Mouse (Mus musculus) cerebral cortex, adult 2 months (tissue): ENCODE results near the gene Tmem91.

Experiments
- WGBS: fragments of 180-500 bp; shearing (Covaris S2); methylation state at CpG from one replicate; pipeline ENCODE4 v1.1.7; 2018; 5-methylcytosine and 5-hydroxymethylcytosine counted together

Gene Tmem91

GRCm38 (mm10) chr7:25699851-25700250 is 24.9 kb upstream of the Tmem91 start:
- 61% methylated on average over 13 of the region's 13 CpGs for WGBS

- 56% methylated on average over 8 of the region's 8 CpGs for WGBS
Observed at GRCm38 (mm10) chr7:25694104-25694503, 19.1 kb upstream of the Tmem91 start.

- 46% methylated on average over 5 of the region's 5 CpGs for WGBS
Observed at GRCm38 (mm10) chr7:25690051-25690450, 15.1 kb upstream of the Tmem91 start.

GRCm38 (mm10) chr7:25689603-25690021 is 14.6 kb upstream of the Tmem91 start:
- WGBS, result 20% methylated on average over 12 of the region's 12 CpGs

- under 1% methylated on average over 52 of the region's 52 CpGs for WGBS
Observed at GRCm38 (mm10) chr7:25688810-25689586, 14.0 kb upstream of the Tmem91 start.

- under 1% methylated on average over 47 of the region's 47 CpGs for WGBS
Observed at GRCm38 (mm10) chr7:25687811-25688401, 12.9 kb upstream of the Tmem91 start.

GRCm38 (mm10) chr7:25686680-25687531 is 11.9 kb upstream of the Tmem91 start, which contains the start of gene Tgfb1:
Tgfb1 (plus strand) TSS chr7:25687002.
- 3% methylated on average over 69 of the region's 69 CpGs for WGBS

GRCm38 (mm10) chr7:25685926-25686470 is 11.0 kb upstream of the Tmem91 start:
- 88% methylated on average over 21 of the region's 21 CpGs for WGBS

- 92% methylated on average over 6 of the region's 6 CpGs for WGBS
Observed at GRCm38 (mm10) chr7:25684659-25685058, 9.7 kb upstream of the Tmem91 start.

GRCm38 (mm10) chr7:25683474-25684180 is 8.7 kb upstream of the Tmem91 start:
- 85% methylated on average over 7 of the region's 7 CpGs for WGBS

- 49% methylated on average over 15 of the region's 15 CpGs for WGBS
Observed at GRCm38 (mm10) chr7:25681341-25682231, 6.6 kb upstream of the Tmem91 start.

- under 1% methylated on average over 46 of the region's 46 CpGs for WGBS
Observed at GRCm38 (mm10) chr7:25680514-25681258, 5.7 kb upstream of the Tmem91 start, which contains the start of gene B9d2. B9d2 (plus strand) TSS chr7:25680780.

GRCm38 (mm10) chr7:25679971-25680370 is 5.0 kb upstream of the Tmem91 start:
- 8% methylated on average over 6 of the region's 6 CpGs for WGBS

- WGBS, result 85% methylated on average over 7 of the region's 7 CpGs
Observed at GRCm38 (mm10) chr7:25677013-25677412, 2.0 kb upstream of the Tmem91 start.

- WGBS, result 7% methylated on average over 15 of the region's 15 CpGs
Observed at GRCm38 (mm10) chr7:25676085-25676781, 1.3 kb upstream of the Tmem91 start.

- WGBS, result 27% methylated on average over 6 of the region's 6 CpGs
Observed at GRCm38 (mm10) chr7:25675405-25675804, 439 bp upstream of the Tmem91 start.

GRCm38 (mm10) chr7:25674297-25674696 is 669 bp downstream of the Tmem91 start:
- 20% methylated on average over 9 of the region's 9 CpGs for WGBS

GRCm38 (mm10) chr7:25672442-25672841 is 2.5 kb downstream of the Tmem91 start:
- WGBS, result 57% methylated on average over 4 of the region's 4 CpGs

GRCm38 (mm10) chr7:25671686-25672085 is 3.3 kb downstream of the Tmem91 start:
- 74% methylated on average over 2 of the region's 2 CpGs for WGBS
